Mouse (Mus musculus) left cerebral cortex, adult 18-20 months (tissue): ENCODE data around the gene Prox2. TPM values are rescaled to one million over a fixed set of nuclear protein-coding genes. Genes with fewer than 3 reads are reported as not detected.
A peak's percentile ranks its signal among the peaks of the same experiment; 100 is the strongest.

Source experiments
- DNase-seq, 2 experiments: peaks; one replicate each; pipeline ENCODE4 v3.0.0; 2021 to 2022; ENCODE audit warnings: low spot score in 2 of 2, mixed read lengths in 1 of 2
- total RNA-seq, 2 experiments: library from RNA; stranded (reverse); gene quantifications; 2 replicates each; pipeline ENCODE4 v1.2.3; 2021

Gene Prox2
- total RNA-seq, 2 experiments from 2014 or later, result 1.00 to 2.3 TPM

DNA sequence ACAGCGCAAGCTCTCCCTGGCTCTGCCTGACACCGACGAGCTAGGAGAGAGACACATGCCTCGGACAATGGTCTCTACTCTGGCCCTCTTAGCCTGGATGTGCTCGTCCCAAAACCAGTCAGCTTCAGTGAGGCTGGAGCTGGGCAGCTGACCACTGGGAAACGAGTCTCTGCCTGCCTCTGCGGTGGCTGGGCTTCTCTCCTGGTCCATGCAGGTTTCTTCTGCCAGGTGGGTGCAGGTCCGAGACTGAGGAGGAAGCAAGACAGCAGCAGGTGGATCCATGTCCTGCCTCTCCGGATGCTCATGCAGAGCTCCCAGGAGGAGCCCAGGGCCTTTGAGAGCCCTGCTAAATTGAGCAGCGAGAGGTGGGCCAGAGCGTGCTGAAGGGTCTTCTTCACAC is 15.4 kb downstream of the Prox2 start:
- DNase-seq, result no peak

DNA sequence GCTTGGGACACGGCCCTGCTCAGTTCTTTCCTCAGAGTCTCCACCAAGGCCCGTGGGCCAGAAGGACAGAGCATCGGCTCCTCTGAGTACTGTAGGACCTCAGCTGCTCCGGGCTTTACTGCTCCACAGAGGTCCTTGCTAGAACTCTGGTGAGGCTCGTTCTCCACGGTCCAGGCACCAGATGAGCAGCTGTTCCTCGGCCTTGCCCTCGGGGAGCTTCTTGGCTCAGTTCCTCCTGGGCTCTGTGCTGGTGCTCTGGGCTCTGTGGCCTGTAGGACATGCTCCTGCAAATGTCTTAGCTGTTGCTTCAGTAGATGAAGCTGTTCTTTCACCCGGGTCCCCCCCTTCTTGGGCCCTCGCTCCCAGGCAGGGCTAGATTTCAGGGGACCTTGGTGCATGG is 15.9 kb downstream of the Prox2 start:
- DNase-seq, result no peak

DNA sequence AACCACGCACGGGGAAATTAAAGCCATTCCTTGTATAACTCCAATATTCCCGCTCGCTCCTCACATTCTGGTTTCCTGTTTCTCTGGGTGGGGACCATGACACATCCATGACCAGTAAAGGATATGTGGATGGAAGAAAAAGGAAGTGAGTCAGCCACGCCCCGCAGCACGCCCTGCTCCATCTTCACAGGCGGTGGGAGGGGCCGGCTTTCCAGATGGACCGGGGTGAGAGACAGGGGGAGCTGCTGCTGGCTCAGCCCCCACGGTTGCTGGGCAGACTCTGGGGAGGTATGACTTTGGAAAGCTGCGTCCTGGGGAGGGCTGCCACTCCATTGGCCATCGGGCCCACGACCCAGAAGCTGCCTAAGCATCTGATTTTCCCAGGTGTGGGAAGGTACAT is 16.5 kb downstream of the Prox2 start:
- peak; percentile 60 to 61 for DNase-seq

DNA sequence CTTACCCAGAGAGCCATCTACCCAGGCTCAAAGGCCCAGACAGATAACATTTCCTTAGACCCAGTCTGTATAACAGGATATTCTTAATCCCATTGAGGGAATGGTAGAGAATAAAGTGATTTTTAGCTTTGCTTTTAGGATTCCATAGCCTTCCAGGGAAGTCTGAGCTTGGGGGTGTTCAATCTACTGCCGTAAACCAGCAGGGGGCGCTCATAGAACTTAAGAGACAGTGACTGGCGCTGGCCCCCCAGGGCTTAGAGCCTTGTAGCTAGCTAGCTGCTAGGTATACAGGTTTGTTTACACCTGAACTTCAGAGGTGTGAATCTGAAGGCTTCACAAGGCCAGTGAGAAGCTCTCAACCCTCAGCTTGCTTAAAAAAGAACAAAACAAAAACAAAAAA is 18.3 kb downstream of the Prox2 start:
- peak; percentile 67 to 79 for DNase-seq

DNA sequence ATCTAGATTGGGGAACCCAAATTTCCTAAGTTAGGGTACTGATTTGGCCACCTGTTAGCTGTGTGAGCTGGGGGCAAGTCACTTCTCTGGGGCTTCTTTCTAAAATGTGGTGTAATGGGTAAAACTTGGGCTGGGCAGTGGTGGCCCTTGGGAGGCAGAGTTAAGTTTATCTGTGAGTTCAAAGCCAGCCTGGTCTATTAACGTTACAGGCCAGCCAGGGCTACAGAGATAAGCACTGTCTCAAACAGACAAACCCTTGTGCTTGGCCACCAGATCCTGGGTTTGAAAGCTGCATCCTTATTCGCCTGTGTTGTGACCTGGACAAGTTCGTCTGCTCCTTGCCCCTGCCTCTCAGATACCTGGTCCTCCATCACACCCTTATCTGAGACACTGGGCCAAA is 19.4 kb downstream of the Prox2 start:
- DNase-seq, result no peak

DNA sequence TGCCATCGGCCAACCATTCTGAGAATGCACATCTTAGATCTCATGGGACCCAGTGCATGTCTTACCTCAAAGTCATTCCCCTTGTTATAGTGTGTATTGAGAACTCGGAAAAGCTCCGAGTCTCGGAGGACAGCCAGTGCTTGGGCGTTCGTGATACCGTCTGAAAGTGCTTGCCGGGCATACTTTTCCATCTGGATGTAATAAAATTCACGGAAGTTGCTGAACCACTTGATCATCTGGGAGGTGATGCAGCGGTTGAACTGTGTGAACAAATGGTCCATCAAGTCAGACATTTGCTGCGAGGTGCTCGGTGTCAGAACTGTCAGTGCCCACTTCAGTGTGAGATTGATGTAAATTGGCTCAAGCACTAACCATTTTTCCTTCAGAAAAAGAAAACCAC is 22.7 kb downstream of the Prox2 start:
- no peak for DNase-seq

DNA sequence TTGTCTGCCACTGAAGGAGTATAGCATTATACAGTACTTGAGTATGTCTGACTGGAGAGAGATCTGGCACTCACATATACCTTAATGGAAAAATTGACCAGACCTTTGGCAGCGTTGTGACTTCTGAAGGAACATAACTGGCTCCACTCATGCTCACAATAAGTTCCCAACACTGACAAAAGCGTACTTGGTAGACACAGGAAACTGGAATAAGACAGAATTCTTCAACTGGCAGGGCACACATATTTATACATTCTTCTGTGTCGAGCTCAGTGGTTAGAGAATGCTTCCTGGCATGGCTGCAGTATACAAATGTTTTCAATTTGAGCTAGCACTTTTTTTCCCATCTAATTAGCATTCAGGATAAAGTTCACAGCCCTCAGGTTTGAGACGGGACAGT is 25.6 kb downstream of the Prox2 start:
- no peak for DNase-seq

DNA sequence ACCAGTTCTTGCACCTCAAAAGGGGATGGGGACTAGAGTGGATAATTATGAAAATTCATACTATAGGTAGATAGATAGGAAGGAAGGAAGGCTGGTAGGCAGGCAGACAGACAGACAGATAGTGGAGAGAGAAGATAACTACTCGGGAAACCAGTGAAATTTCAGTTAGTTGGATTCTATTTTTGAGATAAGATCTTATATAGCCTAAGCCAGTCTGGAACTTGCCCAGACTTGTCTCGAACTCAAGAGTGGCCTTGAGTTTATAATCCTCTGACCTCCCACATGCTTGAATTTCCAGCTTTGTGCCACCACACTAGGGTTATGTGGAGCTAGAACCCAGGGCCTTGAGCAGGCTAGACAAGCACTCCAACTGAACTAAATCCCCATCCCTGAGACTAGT is 26.3 kb downstream of the Prox2 start:
- no peak for DNase-seq

DNA sequence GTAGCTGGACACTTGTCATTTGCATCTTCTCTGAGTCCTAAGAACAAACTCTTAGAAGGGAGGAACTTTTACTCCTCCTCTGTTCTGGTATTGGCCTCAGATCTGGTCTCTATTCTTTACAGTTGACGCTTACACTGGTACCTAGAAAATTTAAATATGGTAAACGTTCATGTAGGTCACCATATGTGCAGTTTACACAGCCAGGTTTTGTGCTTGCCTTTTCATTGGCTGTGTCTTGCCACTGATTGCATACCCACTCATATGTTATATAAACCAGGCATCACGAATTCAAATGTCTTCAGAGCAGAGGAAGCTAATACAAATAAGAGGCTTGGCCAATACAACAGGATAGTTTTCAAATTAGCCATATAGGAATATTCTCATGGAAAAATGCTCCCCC is 33.5 kb downstream of the Prox2 start:
- peak in 1 of 2 experiments; percentile 24 for DNase-seq

DNA sequence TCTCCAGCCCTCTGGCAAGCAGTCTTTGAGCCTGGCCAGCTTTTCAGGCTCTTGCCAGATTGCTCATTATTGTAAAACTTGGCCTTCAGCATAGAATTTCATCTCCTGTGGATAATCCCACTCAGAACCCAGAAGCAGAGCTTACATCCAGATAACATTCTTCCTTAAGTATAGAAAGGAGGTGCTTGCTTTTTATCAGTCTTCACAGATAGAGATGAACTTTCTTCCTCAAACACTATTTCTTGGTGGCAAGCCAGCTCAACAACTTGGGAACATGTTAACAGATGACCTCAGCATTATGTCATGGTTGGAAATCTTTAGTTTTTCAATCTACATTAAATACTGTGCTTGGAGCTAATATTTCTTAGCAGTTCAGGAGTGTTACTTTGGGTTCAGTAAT is 39.5 kb downstream of the Prox2 start:
- DNase-seq, result no peak

DNA sequence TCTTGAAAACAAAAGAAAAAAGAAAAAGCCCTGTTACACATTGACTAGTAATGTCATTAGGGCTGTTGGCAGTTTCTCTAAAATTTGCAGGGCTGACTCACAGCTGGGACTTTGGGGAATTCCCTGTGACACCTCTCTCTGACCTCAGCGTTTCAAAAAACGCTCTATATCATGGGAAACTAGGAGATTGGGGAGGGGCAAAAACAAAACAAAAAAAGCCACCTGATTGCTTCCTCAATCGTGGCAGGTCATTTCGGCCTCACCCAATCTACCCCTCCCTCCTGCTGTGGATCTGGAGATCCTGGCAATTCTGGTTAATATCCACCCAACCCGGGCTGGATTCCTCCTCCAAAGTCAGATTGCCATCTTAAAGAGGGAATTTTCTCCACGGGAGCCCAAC is 59.3 kb downstream of the Prox2 start:
- no peak for DNase-seq

Other genes starting within 250 kb of the Prox2 start
- under 1 TPM; 0.28 to 0.42 TPM for gene Ltbp2, start 234.2 kb downstream of the Prox2 start, total RNA-seq
- 10 to 100 TPM; 31.1 to 35.7 TPM for gene Fcf1, start 139.9 kb downstream of the Prox2 start, total RNA-seq
- 10 to 100 TPM; 98.2 to 98.8 TPM for gene Arel1, start 139.9 kb downstream of the Prox2 start, total RNA-seq
- gene Ylpm1, start 114.4 kb downstream of the Prox2 start, total RNA-seq, result 100 to 1,000 TPM; 111 to 112 TPM
- gene Dlst, start 74 bp upstream of the Prox2 start, total RNA-seq, result 100 to 1,000 TPM; 147 to 157 TPM
- 10 to 100 TPM; 31.4 to 32.8 TPM for gene Rps6kl1, start 40.5 kb upstream of the Prox2 start, total RNA-seq
- gene Pgf, start 67.0 kb upstream of the Prox2 start, total RNA-seq, result 1 to 10 TPM; 2.5 to 3.0 TPM
- 10 to 100 TPM; 63.4 to 67.2 TPM for gene Eif2b2, start 108.7 kb upstream of the Prox2 start, total RNA-seq
- 10 to 100 TPM; 17.5 TPM for gene Mlh3, start 159.8 kb upstream of the Prox2 start, total RNA-seq
- gene Acyp1, start 177.7 kb upstream of the Prox2 start, total RNA-seq, result 10 to 100 TPM; 33.2 to 36.4 TPM
- gene Zc2hc1c, start 177.8 kb upstream of the Prox2 start, total RNA-seq, result 1 to 10 TPM; 2.3 to 2.8 TPM
- gene Nek9, start 228.6 kb upstream of the Prox2 start, total RNA-seq, result 10 to 100 TPM; 35.7 to 36.3 TPM